Mouse (Mus musculus) MEL (cell line): ENCODE measurements at regions not wholly inside any gene's neighbourhood (a gene's known extent, or its start where the extent isn't known, plus 50 kb on each side); places are given as distances from the start of the nearest gene placed in this dataset.

ENCODE experiments used
- DNase-seq: peaks from one replicate; pipeline ENCODE4 v3.0.0; 2011; ENCODE audit warnings: low read depth, low spot score
- H3K27ac ChIP-seq: 2 replicates; pipeline ENCODE4 v1.5.1; 2012; ENCODE audit warnings: low read depth, mild to moderate bottlenecking, control low read depth, low read length, moderate library complexity; ENCODE audit not compliant: control insufficient read depth
- H3K27me3 ChIP-seq, 2 experiments: fragments of 150-350 bp in 1 of 2; sonication (generic) in 1 of 2; 2 replicates each; pipeline ENCODE4 v1.6.1; 2012; ENCODE audit warnings: low read length in 2 of 2, mild to moderate bottlenecking in 2 of 2, improper control_type of control experiment in 1 of 2, moderate library complexity in 1 of 2; ENCODE audit not compliant: insufficient read depth in 2 of 2, control insufficient read depth in 1 of 2
- H3K36me3 ChIP-seq, 2 experiments: 2 replicates each; pipeline ENCODE4 v1.6.1; 2012 to 2014; ENCODE audit warnings: low read length in 2 of 2, improper control_type of control experiment in 1 of 2, inconsistent platforms in 1 of 2, mild to moderate bottlenecking in 1 of 2; ENCODE audit not compliant: insufficient read depth in 2 of 2, control insufficient read depth in 1 of 2
- H3K4me1 ChIP-seq, 2 experiments: fragments of 150-350 bp in 1 of 2; sonication (generic) in 1 of 2; 2 replicates each; pipeline ENCODE4 v1.6.1; 2012; ENCODE audit warnings: low read length in 2 of 2, improper control_type of control experiment in 1 of 2, mild to moderate bottlenecking in 1 of 2; ENCODE audit not compliant: insufficient read depth in 2 of 2, control insufficient read depth in 1 of 2
- H3K4me3 ChIP-seq, 2 experiments: fragments of 150-350 bp in 1 of 2; sonication (generic) in 1 of 2; 2 replicates each; pipeline ENCODE4 v1.5.1; 2012; ENCODE audit warnings: low read depth in 2 of 2, low read length in 2 of 2, mild to moderate bottlenecking in 2 of 2, moderate library complexity in 2 of 2, control low read depth in 1 of 2, improper control_type of control experiment in 1 of 2; ENCODE audit not compliant: control insufficient read depth in 1 of 2, insufficient read depth in 1 of 2
- H3K79me2 ChIP-seq: 2 replicates; pipeline ENCODE4 v1.6.1; 2012; ENCODE audit warnings: mild to moderate bottlenecking, low read length, moderate library complexity; ENCODE audit not compliant: control insufficient read depth, poor library complexity, insufficient read depth
- H3K9ac ChIP-seq: 2 replicates; pipeline ENCODE4 v1.6.1; 2012; ENCODE audit warnings: low read depth, mild to moderate bottlenecking, control low read depth, low read length, moderate library complexity; ENCODE audit not compliant: control insufficient read depth, poor library complexity, severe bottlenecking
- H3K9me3 ChIP-seq: fragments of 150-350 bp; sonication (generic); replicated peaks from 2 replicates; pipeline ENCODE4 v1.6.1; 2012; ENCODE audit warnings: mild to moderate bottlenecking, low read length, improper control_type of control experiment, moderate library complexity; ENCODE audit not compliant: insufficient read depth
- CHD1 ChIP-seq: IDR thresholded peaks from 2 replicates; pipeline ENCODE4 v1.6.1; 2012; ENCODE audit warnings: low read depth, mild to moderate bottlenecking, inconsistent platforms, low read length, improper control_type of control experiment
- CHD2 ChIP-seq: IDR thresholded peaks from 2 replicates; pipeline ENCODE4 v1.6.1; 2011; ENCODE audit warnings: low read length, improper control_type of control experiment
- CTCF ChIP-seq, 3 experiments: IDR thresholded peaks in 2 of 3; conservative IDR thresholded peaks in 1 of 3; 2 replicates each; pipeline ENCODE4 v1.5.1; 2011 to 2012; ENCODE audit warnings: low read length in 3 of 3, low read depth in 2 of 3, mild to moderate bottlenecking in 2 of 3, improper control_type of control experiment in 1 of 3, inconsistent platforms in 1 of 3, mixed read lengths in 1 of 3, moderate library complexity in 1 of 3; ENCODE audit not compliant: control insufficient read depth in 1 of 3, insufficient read depth in 1 of 3, poor library complexity in 1 of 3, severe bottlenecking in 1 of 3
- E2F4 ChIP-seq: IDR thresholded peaks from 2 replicates; pipeline ENCODE4 v1.6.1; 2011; ENCODE audit warnings: low read depth, low read length, improper control_type of control experiment, borderline replicate concordance
- ELF1 ChIP-seq: IDR thresholded peaks from 2 replicates; pipeline ENCODE4 v1.6.1; 2014; ENCODE audit warnings: low read depth, mild to moderate bottlenecking, inconsistent platforms, low read length, improper control_type of control experiment, moderate library complexity
- EP300 ChIP-seq, 2 experiments: IDR thresholded peaks; 2 replicates each; pipeline ENCODE4 v1.6.1; 2011; ENCODE audit warnings: improper control_type of control experiment in 2 of 2, low read length in 2 of 2, low read depth in 1 of 2, mild to moderate bottlenecking in 1 of 2
- ETS1 ChIP-seq: IDR thresholded peaks from 2 replicates; pipeline ENCODE4 v1.6.1; 2012; ENCODE audit warnings: low read depth, mild to moderate bottlenecking, inconsistent platforms, low read length, improper control_type of control experiment, moderate library complexity
- GABPA ChIP-seq: IDR thresholded peaks from 2 replicates; pipeline ENCODE4 v1.6.1; 2012; ENCODE audit warnings: low read depth, mild to moderate bottlenecking, inconsistent platforms, low read length, improper control_type of control experiment, moderate library complexity
- GATA1 ChIP-seq: IDR thresholded peaks from 2 replicates; pipeline ENCODE4 v1.6.1; 2011; ENCODE audit warnings: low read depth, low read length, improper control_type of control experiment
- HCFC1 ChIP-seq: IDR thresholded peaks from 2 replicates; pipeline ENCODE4 v1.6.1; 2012; ENCODE audit warnings: low read depth, mild to moderate bottlenecking, inconsistent platforms, low read length, improper control_type of control experiment, moderate library complexity
- MAFK ChIP-seq: IDR thresholded peaks from 2 replicates; pipeline ENCODE4 v1.6.1; 2011; ENCODE audit warnings: low read depth, mild to moderate bottlenecking, low read length, improper control_type of control experiment, borderline replicate concordance
- MAX ChIP-seq: IDR thresholded peaks from 2 replicates; pipeline ENCODE4 v1.6.1; 2011; ENCODE audit warnings: low read length, improper control_type of control experiment
- MAZ ChIP-seq: IDR thresholded peaks from 2 replicates; pipeline ENCODE4 v1.6.1; 2012; ENCODE audit warnings: low read depth, mild to moderate bottlenecking, inconsistent platforms, low read length, improper control_type of control experiment
- MXI1 ChIP-seq: IDR thresholded peaks from 2 replicates; pipeline ENCODE4 v1.6.1; 2011; ENCODE audit warnings: mild to moderate bottlenecking, low read depth, low read length, improper control_type of control experiment
- MYC ChIP-seq: IDR thresholded peaks from 2 replicates; pipeline ENCODE4 v1.6.1; 2011; ENCODE audit warnings: low read depth, mild to moderate bottlenecking, low read length, improper control_type of control experiment, moderate library complexity
- NRF1 ChIP-seq: IDR thresholded peaks from 2 replicates; pipeline ENCODE4 v1.6.1; 2014; ENCODE audit warnings: low read depth, mild to moderate bottlenecking, inconsistent platforms, low read length, improper control_type of control experiment, moderate library complexity; ENCODE audit not compliant: poor library complexity, insufficient read depth, severe bottlenecking
- POLR2AphosphoS2 ChIP-seq: IDR thresholded peaks from 2 replicates; pipeline ENCODE4 v1.6.1; 2011; ENCODE audit warnings: low read length, improper control_type of control experiment
- RAD21 ChIP-seq: IDR thresholded peaks from 2 replicates; pipeline ENCODE4 v1.6.1; 2011; ENCODE audit warnings: mild to moderate bottlenecking, low read depth, low read length, improper control_type of control experiment
- RCOR1 ChIP-seq: IDR thresholded peaks from 2 replicates; pipeline ENCODE4 v1.6.1; 2012; ENCODE audit warnings: low read depth, mild to moderate bottlenecking, inconsistent platforms, low read length, improper control_type of control experiment
- SMC3 ChIP-seq: IDR thresholded peaks from 2 replicates; pipeline ENCODE4 v1.6.1; 2011; ENCODE audit warnings: low read depth, low read length, improper control_type of control experiment
- TAL1 ChIP-seq: IDR thresholded peaks from 2 replicates; pipeline ENCODE4 v1.6.1; 2012; ENCODE audit warnings: mild to moderate bottlenecking, inconsistent platforms, low read length, moderate library complexity, mixed read lengths
- USF1 ChIP-seq: IDR thresholded peaks from 2 replicates; pipeline ENCODE4 v1.6.1; 2014; ENCODE audit warnings: low read depth, mild to moderate bottlenecking, inconsistent platforms, low read length, improper control_type of control experiment, moderate library complexity
- USF2 ChIP-seq, 2 experiments: IDR thresholded peaks; 2 replicates each; pipeline ENCODE4 v1.6.1; 2011 to 2012; ENCODE audit warnings: improper control_type of control experiment in 2 of 2, low read length in 2 of 2, borderline replicate concordance in 1 of 2, inconsistent platforms in 1 of 2, low read depth in 1 of 2, mild to moderate bottlenecking in 1 of 2; ENCODE audit not compliant: insufficient read depth in 1 of 2
- ZC3H11A ChIP-seq: IDR thresholded peaks from 2 replicates; pipeline ENCODE4 v1.6.1; 2012; ENCODE audit warnings: low read depth, mild to moderate bottlenecking, inconsistent platforms, low read length, improper control_type of control experiment

DNA sequence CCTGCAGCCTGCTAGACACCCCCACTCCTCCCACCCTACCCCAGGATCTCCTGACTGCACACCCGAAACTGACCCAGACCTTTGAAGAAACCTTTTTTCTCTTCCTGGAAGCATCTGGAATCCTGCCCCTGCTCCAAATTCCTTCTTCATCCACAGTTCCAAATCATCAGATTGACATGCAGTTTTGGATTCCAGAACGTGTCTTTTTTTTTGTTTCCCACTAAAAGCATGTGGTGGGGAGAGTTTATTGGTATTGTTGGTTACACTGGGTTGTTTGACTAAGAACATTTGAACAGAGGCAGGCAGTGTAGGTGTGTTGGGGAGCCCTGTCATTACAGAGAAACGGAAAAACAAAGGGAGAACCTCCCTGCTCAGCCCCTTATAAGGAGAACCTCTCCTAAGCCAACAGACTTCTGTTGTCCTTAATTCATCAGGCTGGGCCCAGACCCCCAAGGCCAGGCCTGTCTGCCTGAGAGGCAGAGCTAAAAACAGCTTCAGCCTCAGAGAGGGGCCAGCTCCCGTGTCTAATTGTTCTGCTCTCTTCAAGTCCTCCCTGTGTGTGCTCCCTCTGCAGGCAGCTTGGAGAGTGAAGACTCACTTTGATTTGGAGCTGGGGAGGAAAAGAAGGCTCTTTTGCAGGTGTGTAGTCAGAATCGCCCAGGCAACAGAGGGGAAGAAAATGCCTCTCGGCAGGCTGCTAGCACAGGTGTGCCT lies 187.3 kb upstream of the Cdh5 start:
- H3K4me1 ChIP-seq = no peaks in the 10 kb centered on the region
- no peak for DNase-seq

DNA sequence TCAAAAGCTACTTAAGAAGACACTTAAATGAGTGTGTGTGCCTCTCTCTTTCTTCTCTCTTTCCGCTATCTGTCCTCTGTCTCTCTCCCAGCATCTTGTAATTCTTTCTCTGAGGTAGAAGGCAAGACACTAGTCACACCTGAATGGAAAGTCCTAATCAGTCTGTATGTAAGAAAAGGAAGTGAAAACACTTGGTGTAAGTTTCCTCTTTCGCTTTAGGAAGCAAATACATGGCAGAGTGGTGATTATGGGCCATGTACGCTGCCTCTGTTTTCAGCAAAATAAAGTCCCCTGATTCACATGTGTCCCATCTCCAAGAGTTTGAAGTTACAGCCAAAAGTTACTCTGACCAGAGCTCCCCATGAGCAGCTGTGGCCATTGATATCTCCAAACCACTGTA lies 182.1 kb upstream of the Cdh5 start:
- no peak overlapping the region for H3K27ac ChIP-seq
- no peak for DNase-seq
- no peak overlapping the region for H3K4me3 ChIP-seq

More for the DNA sequence above, 187.3 kb upstream of the Cdh5 start:
- Histone ChIP-seq H3K79me2 (no peaks in the 10 kb centered on the region), H3K4me3 (no peak overlapping the region), H3K9ac (no peak overlapping the region), H3K9me3 (no peaks in the 10 kb centered on the region), H3K27me3 (no peaks in the 10 kb centered on the region), H3K36me3 (no peaks in the 10 kb centered on the region), H3K27ac (no peak overlapping the region)
- no peak for TF ChIP-seq EP300 (IDR thresholded peaks at IDR 0.05; ENCODE audit: low read depth in 1 of 2, low read length in 2 of 2)
- TF ChIP-seq MXI1 = no peak
- no peak for TF ChIP-seq NRF1
- no peak for TF ChIP-seq ZC3H11A
- no peak for TF ChIP-seq CHD2
- TF ChIP-seq RAD21 = no peak
- TF ChIP-seq TAL1 = no peak
- TF ChIP-seq CTCF (IDR thresholded peaks at IDR 0.05 in 2 of 3, conservative IDR thresholded peaks at IDR 0.05 in 1 of 3; ENCODE audit: control insufficient read depth in 1 of 3, insufficient read depth in 1 of 3, low read depth in 2 of 3, low read length in 3 of 3, poor library complexity in 1 of 3, severe bottlenecking in 1 of 3) = no peak
- no peak for TF ChIP-seq POLR2AphosphoS2
- no peak for TF ChIP-seq MYC
- TF ChIP-seq MAX = no peak
- no peak for TF ChIP-seq USF2 (IDR thresholded peaks at IDR 0.05; ENCODE audit: borderline replicate concordance in 1 of 2, insufficient read depth in 1 of 2, low read depth in 1 of 2, low read length in 2 of 2)
- TF ChIP-seq RCOR1 = no peak
- TF ChIP-seq CHD1 = no peak
- no peak for TF ChIP-seq E2F4
- TF ChIP-seq GABPA = no peak
- TF ChIP-seq SMC3 = no peak
- no peak for TF ChIP-seq MAZ
- TF ChIP-seq ELF1 = no peak
- TF ChIP-seq GATA1 = no peak

More for the DNA sequence above, 182.1 kb upstream of the Cdh5 start:
- TF ChIP-seq GATA1 = no peak
- TF ChIP-seq CHD1 = no peak
- TF ChIP-seq MXI1 = no peak
- TF ChIP-seq NRF1 = no peak
- no peak for TF ChIP-seq HCFC1
- TF ChIP-seq ETS1 = no peak
- TF ChIP-seq RAD21 = no peak
- TF ChIP-seq USF2 (IDR thresholded peaks at IDR 0.05; ENCODE audit: borderline replicate concordance in 1 of 2, insufficient read depth in 1 of 2, low read depth in 1 of 2, low read length in 2 of 2) = no peak
- TF ChIP-seq MAFK = no peak
- TF ChIP-seq USF1 = no peak
- TF ChIP-seq ZC3H11A = no peak
- no peak for TF ChIP-seq GABPA
- TF ChIP-seq POLR2AphosphoS2 = no peak
- TF ChIP-seq EP300 (IDR thresholded peaks at IDR 0.05; ENCODE audit: low read depth in 1 of 2, low read length in 2 of 2) = no peak
- Histone ChIP-seq H3K79me2 (no peaks in the 10 kb centered on the region), H3K4me1 (no peaks in the 10 kb centered on the region), H3K36me3 (no peaks in the 10 kb centered on the region), H3K9me3 (no peaks in the 10 kb centered on the region), H3K9ac (no peak overlapping the region), H3K27me3 (no peaks in the 10 kb centered on the region)
